Mouse (Mus musculus) brown adipose tissue, adult 24 weeks (tissue): ENCODE results near the gene Gcm1. TPM values are rescaled to one million over a fixed set of nuclear protein-coding genes. Genes with fewer than 3 reads are reported as not detected.
"Not testable (repeated sequence)": the region's sequence is repeated elsewhere in the genome, so short reads cannot be mapped to it uniquely, and the experiment has no call there.

Experiments used
- H3K27ac ChIP-seq: fragments of 200-500 bp; replicated peaks from 2 replicates; pipeline ENCODE4 v1.5.1; 2012; ENCODE audit warnings: low read depth, mild to moderate bottlenecking, low read length
- H3K4me1 ChIP-seq: fragments of 200-500 bp; 2 replicates; pipeline ENCODE4 v1.6.1; 2012; ENCODE audit warnings: low read length, mixed read lengths; ENCODE audit not compliant: control insufficient read depth, insufficient read depth, insufficient read length
- H3K4me3 ChIP-seq: fragments of 200-500 bp; 2 replicates; pipeline ENCODE4 v1.5.1; 2012; ENCODE audit warnings: low read depth, mild to moderate bottlenecking, low read length, moderate library complexity; ENCODE audit not compliant: insufficient read depth
- polyA plus RNA-seq: library from polyadenylated mRNA; stranded (reverse); fragments of >200 nt; gene quantifications from 2 replicates; pipeline ENCODE4 v1.2.4, GENCODE M21; 2012; ENCODE audit not compliant: missing spikeins, insufficient read depth, insufficient read length

The Gcm1 gene
- polyA plus RNA-seq, 1 experiment = not detected

- Histone ChIP-seq H3K27ac (no peak overlapping the region), H3K4me1 (no peaks in the 10 kb centered on the region)
Measured at GRCm38 (mm10) chr9:78071626-78072025, 19.9 kb downstream of the Gcm1 start.

GRCm38 (mm10) chr9:78073291-78073690 lies 21.6 kb downstream of the Gcm1 start:
- H3K4me1 ChIP-seq, H3K27ac ChIP-seq, H3K4me3 ChIP-seq: not testable (repeated sequence)

More at GRCm38 (mm10) chr9:78071626-78072025, 19.9 kb downstream of the Gcm1 start:
- no peak overlapping the region for H3K4me3 ChIP-seq

- Histone ChIP-seq H3K27ac (no peak overlapping the region), H3K4me1 (no peaks in the 10 kb centered on the region), H3K4me3 (no peak overlapping the region)
Measured at GRCm38 (mm10) chr9:78073713-78074340, 22.1 kb downstream of the Gcm1 start.

- H3K4me3 ChIP-seq = no peak overlapping the region
- H3K4me1 ChIP-seq = no peaks in the 10 kb centered on the region
- no peak overlapping the region for H3K27ac ChIP-seq
Measured at GRCm38 (mm10) chr9:78075256-78075655, 23.5 kb downstream of the Gcm1 start.

- no peak overlapping the region for H3K4me3 ChIP-seq
- H3K27ac ChIP-seq = no peak overlapping the region
- no peaks in the 10 kb centered on the region for H3K4me1 ChIP-seq
Measured at GRCm38 (mm10) chr9:78078240-78078639, 26.5 kb downstream of the Gcm1 start.

GRCm38 (mm10) chr9:78081835-78082234 lies 30.1 kb downstream of the Gcm1 start:
- Histone ChIP-seq H3K4me3 (no peak overlapping the region), H3K27ac (no peak overlapping the region), H3K4me1 (no peaks in the 10 kb centered on the region)

- Histone ChIP-seq H3K4me1 (no peaks in the 10 kb centered on the region), H3K4me3 (no peak overlapping the region), H3K27ac (no peak overlapping the region)
Measured at GRCm38 (mm10) chr9:78084341-78084740, 32.6 kb downstream of the Gcm1 start.

GRCm38 (mm10) chr9:78085722-78086287 lies 34.1 kb downstream of the Gcm1 start:
- Histone ChIP-seq H3K27ac (no peak overlapping the region), H3K4me1 (no peaks in the 10 kb centered on the region), H3K4me3 (no peak overlapping the region)

GRCm38 (mm10) chr9:78087751-78088150 lies 36.0 kb downstream of the Gcm1 start:
- no peaks in the 10 kb centered on the region for H3K4me1 ChIP-seq
- H3K27ac ChIP-seq = no peak overlapping the region
- H3K4me3 ChIP-seq = no peak overlapping the region

GRCm38 (mm10) chr9:78088521-78088920 lies 36.8 kb downstream of the Gcm1 start:
- H3K4me1 ChIP-seq = no peaks in the 10 kb centered on the region
- H3K27ac ChIP-seq = no peak overlapping the region
- H3K4me3 ChIP-seq = no peak overlapping the region

GRCm38 (mm10) chr9:78088971-78089370 lies 37.2 kb downstream of the Gcm1 start:
- H3K4me3 ChIP-seq = no peak overlapping the region
- no peak overlapping the region for H3K27ac ChIP-seq
- no peaks in the 10 kb centered on the region for H3K4me1 ChIP-seq

GRCm38 (mm10) chr9:78089906-78090305 lies 38.2 kb downstream of the Gcm1 start:
- H3K4me1 ChIP-seq = no peaks in the 10 kb centered on the region
- no peak overlapping the region for H3K27ac ChIP-seq
- H3K4me3 ChIP-seq = no peak overlapping the region

GRCm38 (mm10) chr9:78090596-78090995 lies 38.9 kb downstream of the Gcm1 start:
- H3K4me1 ChIP-seq = no peaks in the 10 kb centered on the region
- no peak overlapping the region for H3K27ac ChIP-seq
- no peak overlapping the region for H3K4me3 ChIP-seq

GRCm38 (mm10) chr9:78095686-78096085 lies 44.0 kb downstream of the Gcm1 start:
- H3K27ac ChIP-seq = no peak overlapping the region
- no peaks in the 10 kb centered on the region for H3K4me1 ChIP-seq
- no peak overlapping the region for H3K4me3 ChIP-seq

GRCm38 (mm10) chr9:78096376-78096775 lies 44.7 kb downstream of the Gcm1 start:
- H3K4me3 ChIP-seq = no peak overlapping the region
- H3K27ac ChIP-seq = no peak overlapping the region
- H3K4me1 ChIP-seq = no peaks in the 10 kb centered on the region

GRCm38 (mm10) chr9:78100956-78101355 lies 49.2 kb downstream of the Gcm1 start:
- Histone ChIP-seq H3K4me1 (no peaks in the 10 kb centered on the region), H3K27ac (no peak overlapping the region), H3K4me3 (no peak overlapping the region)
